Mouse (Mus musculus) spleen, adult 2 months (tissue): Measurements from ENCODE around the gene Lix1l. TPM values are rescaled to one million over a fixed set of nuclear protein-coding genes. Genes with fewer than 3 reads are reported as not detected.
"Not testable (repeated sequence)": the region's sequence is repeated elsewhere in the genome, so short reads cannot be mapped to it uniquely, and the experiment has no call there.

Experiments used
- DNase-seq, 2 experiments: peaks; one replicate each; pipeline versions ENCODE4 v3.0.0 to v3.0.0-alpha.2; 2012 to 2021; ENCODE audit warnings: low spot score in 2 of 2, low read depth in 1 of 2
- H3K27ac ChIP-seq: fragments of 200-500 bp; 2 replicates; pipeline ENCODE4 v1.5.1; 2012; ENCODE audit warnings: low read length, inconsistent platforms; ENCODE audit not compliant: insufficient read depth
- H3K27me3 ChIP-seq: fragments of 200-500 bp; 2 replicates; pipeline ENCODE4 v1.6.1; 2012; ENCODE audit warnings: mild to moderate bottlenecking, moderate library complexity, low read length, inconsistent platforms; ENCODE audit not compliant: control insufficient read depth, insufficient read depth
- H3K36me3 ChIP-seq: fragments of 200-500 bp; 2 replicates; pipeline ENCODE4 v1.6.1; 2012; ENCODE audit warnings: mild to moderate bottlenecking, low read length, inconsistent platforms; ENCODE audit not compliant: control insufficient read depth, insufficient read depth
- H3K4me1 ChIP-seq: fragments of 200-500 bp; 2 replicates; pipeline ENCODE4 v1.6.1; 2011; ENCODE audit warnings: inconsistent platforms; ENCODE audit not compliant: control insufficient read depth, insufficient read depth, insufficient read length
- H3K4me3 ChIP-seq: fragments of 200-500 bp; 2 replicates; pipeline ENCODE4 v1.5.1; 2011; ENCODE audit warnings: mild to moderate bottlenecking, inconsistent platforms; ENCODE audit not compliant: insufficient read depth, insufficient read length; ENCODE audit errors: extremely low read depth
- CTCF ChIP-seq: fragments of 200-500 bp; IDR thresholded peaks from 2 replicates; pipeline ENCODE4 v1.5.1; 2011; ENCODE audit warnings: mild to moderate bottlenecking, inconsistent platforms; ENCODE audit not compliant: insufficient read depth, insufficient read length, insufficient replicate concordance; ENCODE audit errors: extremely low read depth
- POLR2A ChIP-seq: fragments of 200-500 bp; IDR thresholded peaks from 2 replicates; pipeline ENCODE4 v1.6.1; 2011; ENCODE audit warnings: low read depth, low read length, inconsistent platforms
- WGBS: fragments of 180-500 bp; shearing (Covaris S2); methylation state at CpG from one replicate; pipeline ENCODE4 v1.1.7; 2018; 5-methylcytosine and 5-hydroxymethylcytosine counted together
- polyA plus RNA-seq: library from polyadenylated mRNA; depleted of rRNA; stranded (reverse); fragments of >200 nt; gene quantifications from 2 replicates; pipeline ENCODE4 v1.2.3, GENCODE M21; 2012

The Lix1l gene
- polyA plus RNA-seq, 1 experiment: 5.8 TPM

- Histone ChIP-seq H3K36me3 (no peaks in the 10 kb centered on the region), H3K27ac (no peak overlapping the region), H3K4me3 (no peak overlapping the region), H3K4me1 (peaks cover 6% of the 10 kb centered on the region), H3K27me3 (peaks cover 15% of the 10 kb centered on the region)
- 70% methylated on average over 5 of the region's 5 CpGs for WGBS
- no peak for DNase-seq
- no peak for TF ChIP-seq CTCF
- TF ChIP-seq POLR2A: no peak
Observed at GRCm38 (mm10) chr3:96602704-96603084, 1.7 kb downstream of the Lix1l start.

GRCm38 (mm10) chr3:96603311-96603710 lies 2.4 kb downstream of the Lix1l start:
- TF ChIP-seq CTCF (no peak), POLR2A (no peak)
- H3K36me3 ChIP-seq: no peaks in the 10 kb centered on the region
- peaks cover 9% of the 10 kb centered on the region for H3K27me3 ChIP-seq
- no peak for DNase-seq
- H3K27ac ChIP-seq: no peak overlapping the region
- 88% methylated on average over 5 of the region's 5 CpGs for WGBS
- no peaks in the 10 kb centered on the region; the same call in 1 of the 2 replicates for H3K4me1 ChIP-seq
- no peak overlapping the region for H3K4me3 ChIP-seq

DNA sequence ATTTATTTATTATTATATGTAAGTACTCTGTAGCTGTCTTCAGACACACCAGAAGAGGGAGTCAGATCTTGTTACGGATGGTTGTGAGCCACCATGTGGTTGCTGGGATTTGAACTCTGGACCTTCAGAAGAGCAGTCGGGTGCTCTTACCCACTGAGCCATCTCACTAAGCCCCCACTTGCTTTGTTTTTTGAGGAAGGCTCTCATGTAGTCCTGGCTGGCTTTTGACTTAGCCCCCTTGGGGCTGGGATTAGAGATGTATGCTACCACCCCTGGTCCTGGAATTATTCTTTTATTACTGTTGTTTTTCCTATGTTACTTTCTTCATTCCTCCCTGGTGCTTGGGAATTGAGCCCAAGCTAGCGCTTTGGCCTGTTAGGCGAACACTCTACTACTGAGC lies 5.1 kb downstream of the Lix1l start:
- not testable (repeated sequence) for H3K4me1 ChIP-seq, DNase-seq, H3K27me3 ChIP-seq, H3K36me3 ChIP-seq, H3K27ac ChIP-seq, H3K4me3 ChIP-seq
- 89% methylated on average over 4 of the region's 4 CpGs for WGBS

DNA sequence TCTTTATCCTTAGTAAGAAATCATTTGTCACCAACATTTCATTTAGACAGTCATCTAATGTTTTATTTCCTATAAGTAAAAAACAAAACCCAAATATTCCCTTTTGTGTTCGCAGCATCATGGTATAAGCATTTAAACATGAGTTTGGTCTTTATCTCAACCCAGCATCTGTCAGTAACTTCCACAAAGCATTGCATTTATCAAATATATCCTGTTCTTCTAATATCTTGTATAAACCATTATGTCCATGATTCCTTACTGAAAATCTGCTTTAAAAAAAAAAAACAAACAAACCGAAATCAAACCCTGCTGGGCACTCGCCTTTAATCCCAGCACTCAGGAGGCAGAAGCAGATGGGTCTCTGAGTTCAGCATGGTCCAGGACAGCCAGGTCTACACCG lies 5.7 kb downstream of the Lix1l start:
- Histone ChIP-seq H3K27ac (no peak overlapping the region), H3K4me3 (no peak overlapping the region), H3K4me1 (no peaks in the 10 kb centered on the region), H3K27me3 (no peaks in the 10 kb centered on the region), H3K36me3 (no peaks in the 10 kb centered on the region)
- 91% methylated on average over 4 of the region's 4 CpGs for WGBS
- no peak for DNase-seq
- TF ChIP-seq POLR2A (no peak), CTCF (no peak)

- H3K27ac ChIP-seq: no peak overlapping the region
- WGBS: 95% methylated on average over 3 of the region's 3 CpGs
- no peaks in the 10 kb centered on the region for H3K27me3 ChIP-seq
- no peak for DNase-seq
- TF ChIP-seq POLR2A: no peak
- TF ChIP-seq CTCF: no peak
- no peaks in the 10 kb centered on the region; the same call in 1 of the 2 replicates for H3K36me3 ChIP-seq
- H3K4me3 ChIP-seq: no peak overlapping the region
- no peaks in the 10 kb centered on the region for H3K4me1 ChIP-seq
Observed at GRCm38 (mm10) chr3:96617941-96618340, 17.0 kb downstream of the Lix1l start.

GRCm38 (mm10) chr3:96623201-96623600 lies 22.3 kb downstream of the Lix1l start:
- Histone ChIP-seq H3K27me3 (no peaks in the 10 kb centered on the region), H3K36me3 (peaks cover 1% of the 10 kb centered on the region), H3K4me3 (no peak overlapping the region), H3K27ac (no peak overlapping the region), H3K4me1 (no peaks in the 10 kb centered on the region)
- TF ChIP-seq CTCF (no peak), POLR2A (no peak)
- no peak for DNase-seq
- WGBS: 95% methylated on average over 4 of the region's 4 CpGs

DNA sequence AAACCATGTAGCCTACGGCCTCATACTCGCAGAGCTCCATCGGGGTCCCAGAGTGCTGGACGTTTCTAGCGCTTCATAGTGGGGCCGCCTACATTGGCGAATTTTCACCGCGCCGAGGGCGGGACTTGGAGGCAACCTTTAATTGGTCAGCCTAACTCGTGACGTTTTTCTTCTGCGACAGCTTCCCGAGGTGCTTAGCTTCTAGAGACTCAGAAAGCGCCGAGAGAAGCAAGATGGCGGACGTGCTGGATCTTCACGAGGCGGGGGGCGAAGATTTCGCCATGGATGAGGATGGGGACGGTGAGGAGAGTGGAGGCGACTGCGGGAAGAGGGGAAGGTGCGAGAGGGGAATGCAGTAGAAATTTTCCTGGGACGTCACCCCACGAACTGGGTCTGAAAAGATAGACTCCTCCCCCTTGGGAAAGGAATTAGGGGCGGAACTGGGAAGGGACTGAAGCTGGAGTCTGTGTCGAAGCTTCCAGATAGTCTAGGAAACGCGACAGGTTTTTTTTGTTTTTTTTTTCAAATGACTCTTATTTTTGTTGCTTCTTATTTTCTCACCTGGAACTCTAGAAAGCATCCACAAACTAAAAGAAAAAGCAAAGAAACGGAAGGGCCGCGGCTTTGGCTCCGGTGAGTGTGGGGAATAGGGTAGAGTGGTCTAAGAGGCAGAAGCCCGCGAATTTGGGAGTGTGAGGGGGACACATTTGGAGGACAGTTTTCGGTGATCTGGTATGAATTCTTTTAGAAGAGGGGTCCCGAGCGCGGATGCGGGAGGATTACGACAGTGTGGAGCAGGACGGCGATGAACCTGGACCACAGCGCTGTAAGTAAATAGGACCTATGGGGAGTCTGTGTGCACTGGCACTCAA lies 29.0 kb downstream of the Lix1l start, which contains the start of gene Rbm8a:
Gene Rbm8a (plus strand): TSS at position 205 of the 872 bp plus-strand sequence.
- H3K27ac ChIP-seq: peak within 1 kb of the TSS; percentile 81
- 1% methylated on average over 48 of the region's 48 CpGs for WGBS
- H3K36me3 ChIP-seq: peaks cover 3% of the 10 kb centered on the region; the same call in 1 of the 2 replicates
- peak; percentile 93 to 96 for DNase-seq
- H3K4me1 ChIP-seq: peaks cover 2% of the 10 kb centered on the region; the same call in 1 of the 2 replicates
- peak within 1 kb of the TSS; percentile 100 for H3K4me3 ChIP-seq
- no peak for TF ChIP-seq CTCF
- peak; percentile 51 for TF ChIP-seq POLR2A
- no peaks in the 10 kb centered on the region for H3K27me3 ChIP-seq
